Mouse (Mus musculus) heart, postnatal 0 days (tissue): ENCODE data around the gene Tbc1d23.

Source experiments
- CTCF ChIP-seq: IDR thresholded peaks from 2 replicates; pipeline ENCODE4 v1.5.1; 2016; ENCODE audit warnings: antibody characterized with exemption, control low read depth, low read depth
- EP300 ChIP-seq: IDR thresholded peaks from 2 replicates; pipeline ENCODE4 v1.6.1; 2016; ENCODE audit warnings: antibody characterized with exemption, low read depth

DNA sequence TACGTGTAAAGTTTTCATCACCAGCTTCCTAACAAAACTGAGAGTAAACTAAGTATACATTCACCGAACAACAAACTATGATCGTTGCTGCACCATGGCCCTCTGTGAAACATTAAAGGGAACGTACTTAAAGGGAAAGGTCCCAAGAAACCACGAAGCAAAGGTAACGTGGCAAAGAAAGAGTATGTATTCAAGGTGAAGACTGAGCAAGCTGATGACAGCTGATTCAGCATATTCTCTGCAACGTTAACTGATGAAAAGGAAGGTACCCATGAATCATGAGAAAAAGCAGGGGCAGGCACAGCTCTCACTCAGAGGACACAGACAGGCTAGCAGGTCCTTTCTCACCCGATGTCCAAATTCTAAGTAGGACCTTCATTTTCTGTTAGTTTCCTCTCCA lies 40.9 kb downstream of the Tbc1d23 start:
- TF ChIP-seq CTCF (no peak), EP300 (no peak)
